Mouse (Mus musculus): Measurements from ENCODE around the gene Vmn2r31. TPM values are rescaled to one million over a fixed set of nuclear protein-coding genes. Genes with fewer than 3 reads are reported as not detected.

The Vmn2r31 gene
- not detected for polyA plus RNA-seq (2014; fragmentation: Illumina TruSeq; extraction: RNeasy Lipid Tissue Mini Kit (QIAGEN cat#74804); ENCODE audit: low read depth, low replicate concordance)

DNA sequence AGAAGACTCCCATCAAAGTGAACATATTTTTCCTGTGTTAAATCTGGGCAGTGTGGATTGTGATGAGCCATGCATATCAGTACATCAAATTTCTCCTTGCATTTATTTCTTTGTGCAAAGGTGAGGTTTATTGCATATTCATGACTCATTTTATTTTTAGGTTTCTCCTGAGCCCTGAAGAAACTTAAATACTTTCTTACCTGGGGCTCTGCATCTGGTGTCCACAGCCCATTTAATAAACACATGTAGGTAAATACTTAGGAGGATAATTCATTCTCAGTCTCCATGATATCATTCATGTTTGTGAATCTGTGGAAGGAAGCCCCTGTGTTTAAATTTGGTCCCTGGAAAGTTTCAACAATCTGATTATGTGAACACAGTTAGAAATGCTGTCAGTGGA, at the start of gene Vmn2r31:
Vmn2r31 (minus strand) TSS at position 101 of the 400 bp plus-strand sequence.

DNA sequence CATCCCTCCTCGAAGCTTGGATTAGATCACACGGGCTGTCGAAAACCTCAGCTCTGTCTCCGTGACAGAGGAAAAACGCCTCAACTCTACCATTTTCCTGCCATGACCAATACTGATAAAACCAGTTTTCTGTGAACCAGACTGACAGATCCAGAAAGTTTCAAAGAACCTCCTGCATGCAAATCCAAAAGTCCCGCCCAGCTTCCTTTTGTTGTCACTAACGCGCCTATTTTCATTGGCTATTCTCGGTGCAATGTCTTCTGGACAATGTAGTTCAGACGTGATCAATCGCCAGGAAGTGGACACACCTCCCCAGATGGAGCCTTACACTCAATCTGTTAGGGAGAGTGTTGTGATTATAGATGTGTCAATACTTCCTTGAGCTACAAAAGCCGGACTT, 25.1 kb downstream of the Vmn2r31 start, which contains the start of gene Gm45783:
Gm45783 (minus strand) TSS at position 143 of the 400 bp plus-strand sequence.

DNA sequence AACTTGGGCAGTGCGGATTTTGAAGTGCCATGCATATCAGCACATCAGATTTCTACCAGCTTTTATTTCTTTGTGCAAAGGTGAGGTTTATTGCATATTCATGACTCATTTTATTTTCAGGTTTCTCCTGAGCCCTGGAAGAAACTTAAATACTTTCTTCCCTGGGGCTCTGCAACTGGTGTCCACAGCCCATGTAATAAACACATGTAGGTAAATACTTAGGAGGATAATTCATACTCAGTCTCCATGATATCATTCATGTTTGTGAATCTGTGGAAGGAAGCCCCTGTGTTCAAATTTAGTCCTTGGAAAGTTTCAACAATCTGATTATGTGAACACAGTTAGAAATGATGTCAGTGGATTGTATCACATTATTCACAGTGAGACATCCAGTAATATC, 62.0 kb downstream of the Vmn2r31 start, which contains the start of gene Vmn2r30:
Vmn2r30 (minus strand) TSS at position 101 of the 400 bp plus-strand sequence.

Other genes with a start within 250 kb of the Vmn2r31 start
- 0.31 TPM for gene Zfp418, start 228.4 kb downstream of the Vmn2r31 start, polyA plus RNA-seq (2014; fragmentation: Illumina TruSeq; extraction: RNeasy Lipid Tissue Mini Kit (QIAGEN cat#74804); ENCODE audit: low read depth, low replicate concordance)
- 3.5 TPM for gene Zfp772, start 189.7 kb downstream of the Vmn2r31 start, polyA plus RNA-seq (2014; fragmentation: Illumina TruSeq; extraction: RNeasy Lipid Tissue Mini Kit (QIAGEN cat#74804); ENCODE audit: low read depth, low replicate concordance)
- gene Vmn2r29, start 152.4 kb downstream of the Vmn2r31 start, polyA plus RNA-seq (2014; fragmentation: Illumina TruSeq; extraction: RNeasy Lipid Tissue Mini Kit (QIAGEN cat#74804); ENCODE audit: low read depth, low replicate concordance) = 8.9 TPM
- gene Gm45844, start 121.4 kb downstream of the Vmn2r31 start, polyA plus RNA-seq (2014; fragmentation: Illumina TruSeq; extraction: RNeasy Lipid Tissue Mini Kit (QIAGEN cat#74804); ENCODE audit: low read depth, low replicate concordance) = 7.6 TPM
- 37.0 TPM for gene Clcn4, start 98.9 kb downstream of the Vmn2r31 start, polyA plus RNA-seq (2014; fragmentation: Illumina TruSeq; extraction: RNeasy Lipid Tissue Mini Kit (QIAGEN cat#74804); ENCODE audit: low read depth, low replicate concordance)
- gene Vmn2r30, start 62.1 kb downstream of the Vmn2r31 start, polyA plus RNA-seq (2014; fragmentation: Illumina TruSeq; extraction: RNeasy Lipid Tissue Mini Kit (QIAGEN cat#74804); ENCODE audit: low read depth, low replicate concordance) = 0.04 TPM
- gene Gm45783, start 25.1 kb downstream of the Vmn2r31 start, polyA plus RNA-seq (2014; fragmentation: Illumina TruSeq; extraction: RNeasy Lipid Tissue Mini Kit (QIAGEN cat#74804); ENCODE audit: low read depth, low replicate concordance) = not detected
- not detected for gene Vmn2r32, start 80.3 kb upstream of the Vmn2r31 start, polyA plus RNA-seq (2014; fragmentation: Illumina TruSeq; extraction: RNeasy Lipid Tissue Mini Kit (QIAGEN cat#74804); ENCODE audit: low read depth, low replicate concordance)
- not detected for gene Vmn2r33, start 167.1 kb upstream of the Vmn2r31 start, polyA plus RNA-seq (2014; fragmentation: Illumina TruSeq; extraction: RNeasy Lipid Tissue Mini Kit (QIAGEN cat#74804); ENCODE audit: low read depth, low replicate concordance)